Mouse (Mus musculus) layer of hippocampus, postnatal 36 days (tissue): ENCODE results near the gene Zbtb22. TPM values are rescaled to one million over a fixed set of nuclear protein-coding genes. Genes with fewer than 3 reads are reported as not detected.
A peak's percentile ranks its signal among the peaks of the same experiment; 100 is the strongest.
"Not testable (repeated sequence)": the region's sequence is repeated elsewhere in the genome, so short reads cannot be mapped to it uniquely, and the experiment has no call there.

Experiments
- DNase-seq, 2 experiments: peaks; one replicate each; pipeline ENCODE4 v3.0.0; 2022
- total RNA-seq, 2 experiments: library from RNA; stranded (reverse); gene quantifications; 2 replicates each; pipeline ENCODE4 v1.2.3; 2021

Zbtb22 gene
- total RNA-seq, 2 experiments from 2014 or later = 26.9 to 30.8 TPM

GRCm38 (mm10) chr17:33948090-33948904, 32.6 kb downstream of the Zbtb22 start:
- no peak for DNase-seq

- no peak for DNase-seq
Observed at GRCm38 (mm10) chr17:33948905-33949537, 33.3 kb downstream of the Zbtb22 start.

GRCm38 (mm10) chr17:33950131-33950625, 34.5 kb downstream of the Zbtb22 start:
- no peak for DNase-seq

- peak; percentile 75 to 76 for DNase-seq
Observed at GRCm38 (mm10) chr17:33951021-33951946, 35.6 kb downstream of the Zbtb22 start, which contains the start of gene B3galt4. TSS of gene B3galt4 (minus strand) at chr17:33951488.

GRCm38 (mm10) chr17:33952015-33952414, 36.3 kb downstream of the Zbtb22 start:
- not testable (repeated sequence) for DNase-seq

GRCm38 (mm10) chr17:33952879-33953278, 37.2 kb downstream of the Zbtb22 start:
- DNase-seq = no peak

GRCm38 (mm10) chr17:33953310-33953709, 37.6 kb downstream of the Zbtb22 start:
- no peak for DNase-seq

- no peak for DNase-seq
Observed at GRCm38 (mm10) chr17:33953961-33954565, 38.4 kb downstream of the Zbtb22 start.

- no peak for DNase-seq
Observed at GRCm38 (mm10) chr17:33954646-33955554, 39.2 kb downstream of the Zbtb22 start.

GRCm38 (mm10) chr17:33955555-33956214, 40.0 kb downstream of the Zbtb22 start, which contains the start of the genes Vps52 and Rps18:
TSS of gene Vps52 (plus strand) at chr17:33955812.
TSS of gene Rps18 (minus strand) at chr17:33956001.
- peak; percentile 93 to 96 for DNase-seq

GRCm38 (mm10) chr17:33956336-33956735, 40.6 kb downstream of the Zbtb22 start:
- no peak for DNase-seq

GRCm38 (mm10) chr17:33957493-33957892, 41.8 kb downstream of the Zbtb22 start:
- no peak for DNase-seq

- no peak for DNase-seq
Observed at GRCm38 (mm10) chr17:33958451-33958850, 42.7 kb downstream of the Zbtb22 start.

- DNase-seq = no peak
Observed at GRCm38 (mm10) chr17:33959135-33959534, 43.4 kb downstream of the Zbtb22 start.

GRCm38 (mm10) chr17:33959948-33960347, 44.2 kb downstream of the Zbtb22 start:
- DNase-seq = no peak

- DNase-seq = no peak
Observed at GRCm38 (mm10) chr17:33962876-33963275, 47.2 kb downstream of the Zbtb22 start.

- DNase-seq = no peak
Observed at GRCm38 (mm10) chr17:33965082-33965845, 49.6 kb downstream of the Zbtb22 start.

GRCm38 (mm10) chr17:33965846-33966550, 50.3 kb downstream of the Zbtb22 start:
- no peak for DNase-seq

GRCm38 (mm10) chr17:33968489-33968888, 52.8 kb downstream of the Zbtb22 start:
- peak; percentile 67 to 68 for DNase-seq
